Mouse (Mus musculus) G1E (cell line): ENCODE data around the gene Asb1. TPM values are rescaled to one million over a fixed set of nuclear protein-coding genes. Genes with fewer than 3 reads are reported as not detected.

Source experiments
- ATAC-seq: 2 replicates; pipeline ENCODE4 v1.8.0; 2016; ENCODE audit warnings: mild to moderate bottlenecking; ENCODE audit not compliant: insufficient number of reproducible peaks, poor library complexity, low FRiP score, severe bottlenecking; ENCODE audit errors: extremely low read depth
- DNase-seq: peaks from one replicate; pipeline ENCODE4 v3.0.0; 2012; ENCODE audit warnings: low spot score
- H3K27me3 ChIP-seq: 2 replicates; pipeline ENCODE4 v1.6.1; 2012; ENCODE audit warnings: mild to moderate bottlenecking, low read length, inconsistent platforms; ENCODE audit not compliant: insufficient read depth
- H3K36me3 ChIP-seq: replicated peaks from 2 replicates; pipeline ENCODE3; 2012; ENCODE audit warnings: mild to moderate bottlenecking, inconsistent platforms
- H3K4me1 ChIP-seq: 2 replicates; pipeline ENCODE4 v1.6.1; 2012; ENCODE audit warnings: low read depth, low read length, inconsistent platforms, mixed read lengths; ENCODE audit not compliant: insufficient read depth
- H3K4me3 ChIP-seq: 2 replicates; pipeline ENCODE4 v1.5.1; 2012; ENCODE audit warnings: low read depth, mild to moderate bottlenecking, inconsistent platforms, low read length, moderate library complexity, mixed read lengths
- H3K9me3 ChIP-seq: replicated peaks from 2 replicates; pipeline ENCODE4 v1.6.1; 2012; ENCODE audit warnings: inconsistent platforms
- CTCF ChIP-seq: IDR thresholded peaks from 2 replicates; pipeline ENCODE4 v1.5.1; 2012; ENCODE audit warnings: low read depth, low read length, inconsistent platforms, mixed read lengths
- GATA1 ChIP-seq: IDR thresholded peaks from 2 replicates; pipeline ENCODE4 v1.6.1; 2012; ENCODE audit warnings: borderline replicate concordance, low read length, inconsistent platforms, mixed read lengths
- GATA2 ChIP-seq: IDR thresholded peaks from 2 replicates; pipeline ENCODE4 v1.6.1; 2012; ENCODE audit warnings: low read depth, low read length, inconsistent platforms, borderline replicate concordance
- POLR2AphosphoS5 ChIP-seq: IDR thresholded peaks from 2 replicates; pipeline ENCODE4 v1.6.1; 2012; ENCODE audit warnings: low read depth, low read length, inconsistent platforms; ENCODE audit not compliant: insufficient replicate concordance
- TAL1 ChIP-seq: conservative IDR thresholded peaks from 2 replicates; pipeline ENCODE4 v1.6.1; 2012; ENCODE audit warnings: low read depth, low read length, inconsistent platforms, mixed read lengths
- polyA plus RNA-seq: library from polyadenylated mRNA; stranded (reverse); fragments of >175 nt; gene quantifications from 2 replicates; pipeline ENCODE4 v1.2.3, GENCODE M21; 2012
- total RNA-seq, 2 experiments: library from RNA; stranded (forward) in 1 of 2; stranded (reverse) in 1 of 2; fragments of 200-1000 nt in 1 of 2; fragments of >200 nt in 1 of 2; fragmentation: Nextera tagmentation in 1 of 2; gene quantifications; 2 replicates each; pipeline ENCODE4 v1.2.3; 2014 to 2017

Asb1 gene
- total RNA-seq (2014; fragmentation: Nextera tagmentation) = 8.3 and 12.9 TPM in 2 replicates
- total RNA-seq (2017) = 25.7 and 28.0 TPM in 2 replicates
- 9.3 and 12.4 TPM in 2 replicates for polyA plus RNA-seq

DNA sequence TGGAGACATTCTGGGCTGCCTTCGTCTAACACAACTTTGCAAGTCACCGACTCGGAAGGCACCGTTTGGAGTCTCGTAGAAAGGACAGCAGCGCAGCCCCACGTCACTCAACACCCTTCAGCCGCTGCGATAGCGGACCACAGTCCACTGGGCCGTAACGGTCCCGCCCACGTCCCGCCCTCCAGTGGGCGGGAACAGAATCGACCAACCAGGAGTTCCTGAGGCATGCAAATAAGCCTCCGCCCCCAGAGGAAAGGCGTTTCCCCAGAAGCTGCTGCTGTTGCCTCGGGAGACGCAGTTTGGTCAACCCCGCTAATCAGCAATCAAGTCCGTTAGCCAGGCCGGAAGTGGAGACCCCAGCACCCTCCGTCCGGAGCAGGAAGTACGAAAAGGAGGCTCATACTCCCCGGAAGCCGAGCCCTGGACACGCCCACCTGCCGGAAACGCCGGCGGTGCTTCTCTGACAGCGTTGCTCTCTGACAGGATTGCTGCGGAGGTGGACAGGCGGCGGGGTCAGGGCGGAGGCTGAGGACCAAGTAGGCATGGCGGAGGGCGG is at the start of gene Asb1:
TSS of gene Asb1 (plus strand) at position 274 of the 556 bp plus-strand sequence.
- Histone ChIP-seq H3K4me3 (peak within 1 kb of the TSS; percentile 93), H3K36me3 (peaks cover 24% of the 10 kb centered on the region), H3K27me3 (no peaks in the 10 kb centered on the region), H3K9me3 (no peaks in the 10 kb centered on the region), H3K4me1 (peaks cover 42% of the 10 kb centered on the region)
- ATAC-seq (peak; percentile 94), DNase-seq (peak; percentile 99)
- TF ChIP-seq GATA1 (no peak), POLR2AphosphoS5 (no peak), TAL1 (no peak)

DNA sequence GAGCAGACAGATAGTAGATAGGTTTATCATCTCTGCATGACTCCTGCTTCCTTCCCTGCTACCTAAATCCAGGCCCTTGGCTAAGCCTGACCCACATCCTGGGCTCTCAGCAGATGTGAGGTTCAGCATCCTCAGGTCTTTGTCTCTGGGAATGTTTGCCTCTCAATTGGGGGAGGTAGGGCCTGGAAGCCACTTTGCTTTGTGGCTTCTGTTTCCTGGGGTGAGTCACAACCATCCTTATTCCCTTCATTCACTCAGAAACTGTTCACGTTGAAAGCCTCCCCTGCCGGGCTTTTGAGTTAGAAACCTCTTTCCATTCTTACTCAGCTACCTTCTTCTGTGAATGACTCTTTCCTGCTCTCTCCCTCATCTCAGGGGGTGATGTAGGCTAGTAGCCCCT is 47.6 kb upstream of the Asb1 start:
- Histone ChIP-seq H3K9me3 (no peaks in the 10 kb centered on the region), H3K4me1 (peaks cover 24% of the 10 kb centered on the region), H3K27me3 (peaks cover 22% of the 10 kb centered on the region), H3K36me3 (peaks cover 8% of the 10 kb centered on the region), H3K4me3 (no peak overlapping the region)
- no peak for TF ChIP-seq GATA1
- no peak for TF ChIP-seq POLR2AphosphoS5
- no peak for TF ChIP-seq CTCF
- no peak for TF ChIP-seq GATA2
- no peak for TF ChIP-seq TAL1
- no peak for ATAC-seq
- DNase-seq = no peak

DNA sequence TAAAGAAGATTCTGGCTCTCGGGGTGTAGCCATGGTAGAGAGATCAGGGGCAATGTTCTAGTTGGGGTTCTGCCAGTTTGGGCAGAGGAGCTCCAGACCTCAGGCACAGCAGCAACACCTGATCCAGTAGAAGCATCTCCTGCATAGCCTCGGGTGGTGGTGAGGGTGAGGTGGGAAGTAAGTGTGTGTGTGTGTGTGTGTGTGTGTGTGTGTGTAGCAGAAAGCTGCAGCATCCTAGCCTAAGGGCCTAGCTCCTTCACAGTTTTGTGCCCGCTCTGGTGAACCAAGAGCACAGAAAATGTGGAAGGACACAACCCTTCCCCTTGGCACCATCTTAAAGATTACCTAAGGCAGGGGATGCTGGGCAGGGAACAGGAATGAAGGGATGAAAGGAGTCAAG is 46.4 kb upstream of the Asb1 start:
- peaks cover 16% of the 10 kb centered on the region for H3K27me3 ChIP-seq
- TF ChIP-seq GATA2 = no peak
- TF ChIP-seq CTCF = no peak
- no peak for TF ChIP-seq GATA1
- DNase-seq (no peak), ATAC-seq (peak; percentile 6; the same call in 1 of the 2 replicates)
- H3K4me3 ChIP-seq = peak overlapping the region; percentile 86
- peaks cover 18% of the 10 kb centered on the region for H3K36me3 ChIP-seq
- H3K4me1 ChIP-seq = peaks cover 24% of the 10 kb centered on the region
- H3K9me3 ChIP-seq = no peaks in the 10 kb centered on the region

DNA sequence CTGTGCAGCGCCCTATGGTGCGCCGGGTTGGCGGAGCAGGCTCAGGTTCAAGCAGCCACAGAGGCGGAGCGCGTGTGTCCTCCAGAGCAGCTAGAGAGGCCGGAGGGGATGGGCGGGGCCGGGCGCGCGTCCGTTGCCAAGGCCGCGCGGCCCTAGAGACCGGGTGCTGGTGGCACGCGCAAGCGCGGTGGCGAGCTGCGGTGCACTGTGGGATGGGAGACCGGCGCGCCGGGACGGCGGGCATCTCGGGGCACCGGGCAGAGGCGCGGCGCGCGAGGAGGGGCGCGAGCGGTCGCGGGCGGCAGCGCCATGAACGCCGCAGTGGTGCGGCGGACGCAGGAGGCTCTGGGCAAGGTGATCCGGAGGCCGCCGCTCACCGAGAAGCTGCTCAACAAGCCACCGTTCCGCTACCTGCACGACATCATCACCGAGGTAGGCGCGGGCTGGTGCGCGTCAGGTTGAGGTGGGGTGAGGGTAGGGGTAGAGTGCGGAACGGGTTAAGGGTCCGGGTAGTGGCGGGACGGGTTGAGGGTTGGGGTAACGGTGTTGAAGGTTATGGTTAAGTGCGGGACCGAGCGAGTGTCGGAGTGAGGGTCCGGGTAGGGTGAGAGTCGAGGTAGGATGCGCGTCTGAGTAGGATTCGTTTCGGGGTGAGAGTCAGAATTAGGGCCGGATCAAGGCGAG is 45.7 kb upstream of the Asb1 start, which contains the start of gene Traf3ip1:
TSS of gene Traf3ip1 (plus strand) at position 191 of the 684 bp plus-strand sequence.
- Histone ChIP-seq H3K36me3 (peaks cover 23% of the 10 kb centered on the region), H3K9me3 (no peaks in the 10 kb centered on the region), H3K4me3 (peak within 1 kb of the TSS; percentile 86), H3K27me3 (peaks cover 13% of the 10 kb centered on the region), H3K4me1 (peaks cover 24% of the 10 kb centered on the region)
- peak; percentile 98 for DNase-seq
- peak; percentile 86 for ATAC-seq
- no peak for TF ChIP-seq GATA2
- TF ChIP-seq POLR2AphosphoS5 = no peak
- no peak for TF ChIP-seq CTCF
- no peak for TF ChIP-seq GATA1
- TF ChIP-seq TAL1 = no peak

DNA sequence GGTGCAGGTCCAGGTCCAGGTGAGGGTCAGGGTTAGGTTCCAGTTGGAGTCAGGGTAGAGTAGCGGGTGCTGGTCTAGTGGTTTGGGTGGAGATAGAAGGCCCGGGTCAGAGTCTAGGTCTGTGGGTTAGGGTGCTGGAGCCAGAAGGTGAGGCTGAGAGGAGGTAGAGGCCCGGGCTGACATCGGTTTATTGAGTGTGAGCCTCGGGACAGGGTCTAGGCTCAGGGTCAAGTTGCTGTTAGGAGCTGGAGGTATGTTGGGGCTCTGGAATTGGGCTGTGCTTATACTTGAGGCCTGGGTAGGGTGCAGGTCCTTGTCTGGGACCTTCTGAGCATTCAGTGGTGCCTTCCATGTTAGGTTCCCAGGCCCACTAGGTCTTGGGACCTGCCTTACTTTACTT is 45.0 kb upstream of the Asb1 start:
- peaks cover 30% of the 10 kb centered on the region for H3K36me3 ChIP-seq
- H3K27me3 ChIP-seq = peaks cover 10% of the 10 kb centered on the region
- no peak for TF ChIP-seq CTCF
- TF ChIP-seq POLR2AphosphoS5 = no peak
- no peak for TF ChIP-seq TAL1
- TF ChIP-seq GATA2 = no peak
- TF ChIP-seq GATA1 = no peak
- H3K4me3 ChIP-seq = peak overlapping the region; percentile 86
- peaks cover 24% of the 10 kb centered on the region for H3K4me1 ChIP-seq
- ATAC-seq (no peak), DNase-seq (no peak)
- H3K9me3 ChIP-seq = no peaks in the 10 kb centered on the region

DNA sequence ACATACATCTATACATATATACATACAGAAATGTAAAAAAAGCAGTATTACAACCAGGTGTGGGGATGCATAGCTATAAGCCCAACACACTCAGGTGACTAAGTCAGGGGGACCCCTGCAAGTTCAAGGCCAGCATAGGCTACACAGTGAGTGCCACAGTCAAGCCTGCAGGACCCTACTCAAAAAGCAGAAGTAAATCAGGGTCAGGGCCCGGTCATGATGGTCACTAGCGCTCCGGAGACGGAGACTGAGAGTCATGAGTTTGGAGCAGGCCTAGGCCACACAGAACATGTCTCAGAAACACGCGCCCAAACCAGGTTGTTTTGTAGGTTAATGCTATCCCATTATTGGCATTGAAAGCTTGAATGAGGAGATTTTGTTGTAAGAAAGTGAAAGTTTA is 41.8 kb upstream of the Asb1 start:
- H3K27me3 ChIP-seq = no peaks in the 10 kb centered on the region
- no peak for TF ChIP-seq TAL1
- TF ChIP-seq POLR2AphosphoS5 = no peak
- peaks cover 24% of the 10 kb centered on the region for H3K4me1 ChIP-seq
- peaks cover 58% of the 10 kb centered on the region for H3K36me3 ChIP-seq
- no peak for DNase-seq
- H3K9me3 ChIP-seq = no peaks in the 10 kb centered on the region
- H3K4me3 ChIP-seq = no peak overlapping the region
- no peak for ATAC-seq
